Comparison of ENCODE assay signal across 8 mouse cellular contexts in genomic region chr16:20097069-20097710, GRCm38 (mm10). TPM values are rescaled to one million over a fixed set of nuclear protein-coding genes. Genes with fewer than 3 reads are reported as not detected.
DNase-seq lines count a peak whose midpoint lies in the region; ATAC-seq lines count a peak whose summit lies in the region.

TSS of gene Klhl24 (plus strand) at chr16:20097542.

- intact Hi-C loops in heart, postnatal 14 days (cut with DNase I) = loop anchor here (5.0 to 10.0 kb wide), 4 partner anchors 45 to 372 kb away; partner anchors contain the start of genes Klhl6 and Yeats2

- peak within 1 kb of the TSS; percentile 99 for H3K27ac ChIP-seq in forebrain, embryonic 14.5 days (ENCODE audit: low read depth, low read length)
- peak within 1 kb of the TSS; percentile 97 for H3K27ac ChIP-seq in neural tube, embryonic 15.5 days (replicated peaks)

- H3K27me3 ChIP-seq in forebrain, embryonic 14.5 days (replicated peaks; ENCODE audit: control insufficient read depth, insufficient read depth, low read length) = no peaks in the 10 kb centered on the region
- no peaks in the 10 kb centered on the region for H3K27me3 ChIP-seq in neural tube, embryonic 15.5 days (replicated peaks)

- H3K4me1 ChIP-seq in forebrain, embryonic 14.5 days (ENCODE audit: control insufficient read depth, insufficient read depth, low read length) = peaks cover 3% of the 10 kb centered on the region; the same call in 1 of the 2 replicates
- peaks cover 5% of the 10 kb centered on the region for H3K4me1 ChIP-seq in neural tube, embryonic 15.5 days

- peak; percentile 97 for ATAC-seq in forebrain, embryonic 14.5 days
- ATAC-seq in neural tube, embryonic 15.5 days (ENCODE audit: low FRiP score) = peak; percentile 98

- H3K9ac ChIP-seq in forebrain, embryonic 14.5 days (ENCODE audit: low read length) = peak within 1 kb of the TSS; percentile 99
- H3K9ac ChIP-seq in neural tube, embryonic 15.5 days (replicated peaks) = peak within 1 kb of the TSS; percentile 99

- peak; percentile 96 for DNase-seq in ES-CJ7 (ENCODE audit: low read depth, low spot score)
- DNase-seq in cerebellum, adult 11 months = peak; percentile 90
- peak; percentile 99 for DNase-seq in forebrain, embryonic 14.5 days (ENCODE audit: low spot score)
- peak; percentile 90 to 92 for DNase-seq in heart, postnatal 14 days
- DNase-seq in layer of hippocampus, adult 11-12 months (ENCODE audit: low spot score) = peak; percentile 96
- peak; percentile 97 to 98 for DNase-seq in lung, adult 18-20 months
- peak; percentile 88 to 95 for DNase-seq in thymus, adult 18-20 months

- H3K9me3 ChIP-seq in forebrain, embryonic 14.5 days (replicated peaks; ENCODE audit: control insufficient read depth, low read length) = no peaks in the 10 kb centered on the region
- no peaks in the 10 kb centered on the region for H3K9me3 ChIP-seq in neural tube, embryonic 15.5 days (replicated peaks)

- WGBS in forebrain, embryonic 14.5 days = 2% methylated on average over 22 of the region's 29 CpGs
- under 1% methylated on average over 29 of the region's 29 CpGs for WGBS in neural tube, embryonic 15.5 days

- H3K4me3 ChIP-seq in forebrain, embryonic 14.5 days (ENCODE audit: low read depth, low read length) = peak within 1 kb of the TSS; percentile 96
- H3K4me3 ChIP-seq in neural tube, embryonic 15.5 days (replicated peaks) = peak within 1 kb of the TSS; percentile 97

- H3K36me3 ChIP-seq in forebrain, embryonic 14.5 days (ENCODE audit: control insufficient read depth, insufficient read depth, low read length) = 0 out of 2 replicates have a peak, but pooled peaks cover 2% of the 10 kb centered on the region
- H3K36me3 ChIP-seq in neural tube, embryonic 15.5 days = no peaks in the 10 kb centered on the region

- peak within 1 kb of the TSS; percentile 65 for H3K4me2 ChIP-seq in forebrain, embryonic 14.5 days (ENCODE audit: low read length)
- H3K4me2 ChIP-seq in neural tube, embryonic 15.5 days = peak within 1 kb of the TSS; percentile 61

RNA-seq across cellular contexts. Expression of gene Klhl24, which starts in this region (rescaled TPM):
- polyA plus RNA-seq in forebrain, embryonic 14.5 days (2014; fragmentation: Nextera tagmentation; extraction: Ambion mirVana) = 70.8 and 82.2 TPM in 2 replicates
- total RNA-seq in heart, postnatal 14 days (2021) = 100 to 1,000 TPM; 210 to 229 TPM
- polyA plus RNA-seq in neural tube, embryonic 15.5 days (2015; fragmentation: Nextera tagmentation; extraction: Ambion mirVana) = 35.9 and 38.8 TPM in 2 replicates

Comparison
In these comparisons a context has a peak if more than half of its experiments do, and no peak if none do; other contexts are left out.
1. Peak in every context shown above with its lines: DNase-seq, ATAC-seq, H3K4me3 ChIP-seq and H3K27ac ChIP-seq.